Mouse (Mus musculus): ENCODE results near the gene Bcas3.

Bcas3 gene

DNA sequence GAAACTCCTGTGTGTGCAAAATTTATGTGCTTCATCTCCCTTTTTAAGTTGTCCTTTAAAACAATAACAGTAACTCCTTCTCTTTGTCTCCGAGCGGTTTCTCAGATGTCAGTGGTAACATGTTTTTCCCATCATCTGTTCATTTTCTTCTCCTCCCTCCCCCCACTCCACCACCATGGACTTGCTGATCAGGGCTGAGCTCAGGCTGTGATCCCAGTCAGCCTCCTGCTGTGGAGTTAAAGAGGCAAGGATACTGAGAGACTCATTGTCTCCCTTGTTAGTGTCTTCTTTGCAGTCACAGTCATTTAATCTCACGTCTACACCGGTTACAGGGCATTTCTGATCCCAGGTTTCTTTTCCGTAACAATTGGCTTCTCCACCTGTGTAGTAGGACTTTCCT, 174.3 kb downstream of the Bcas3 start:
- in situ Hi-C loops (cut with MboI, MseI) = loop anchor here (10.0 kb wide), 1 partner anchor 298 kb away; no protein-coding TSS in a partner anchor

DNA sequence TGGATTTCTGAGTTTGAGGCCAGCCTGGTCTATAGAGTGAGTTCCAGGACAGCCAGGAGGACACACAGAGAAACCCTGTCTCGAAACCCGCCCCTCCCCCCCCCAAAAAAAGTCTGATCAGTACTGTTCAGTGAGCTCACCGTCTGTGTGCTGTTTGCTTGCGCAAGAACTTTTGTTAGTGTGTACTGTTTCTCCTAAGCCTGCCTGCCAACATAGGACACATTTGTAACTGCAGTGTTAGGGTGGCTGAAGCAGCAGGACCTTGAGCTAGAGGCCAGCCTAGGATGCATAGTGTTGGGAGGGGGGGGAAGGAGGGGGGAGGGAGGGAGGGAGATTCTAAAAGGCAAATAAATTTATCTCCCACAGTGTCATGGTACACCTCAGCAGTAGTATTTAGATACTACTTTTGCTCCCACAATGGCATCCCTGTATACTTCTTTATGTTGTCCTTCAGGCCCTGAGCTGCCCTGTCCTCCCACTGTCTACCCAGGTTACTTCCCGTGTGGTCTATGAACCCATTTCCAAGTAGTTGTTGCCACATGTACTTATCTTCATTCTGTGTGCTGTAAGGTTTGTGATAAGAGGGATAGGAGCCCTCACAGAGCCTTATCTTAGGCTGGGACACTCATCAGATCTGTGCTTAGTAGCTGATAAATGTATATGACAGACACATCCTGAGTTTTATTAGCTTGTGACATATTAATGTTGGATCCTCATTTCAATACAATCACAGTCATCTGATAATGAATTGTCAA, 176.7 kb downstream of the Bcas3 start:
- in situ Hi-C loops (cut with MboI, MseI) = loop anchor here (10.0 kb wide), 1 partner anchor 295 kb away; no protein-coding TSS in a partner anchor

DNA sequence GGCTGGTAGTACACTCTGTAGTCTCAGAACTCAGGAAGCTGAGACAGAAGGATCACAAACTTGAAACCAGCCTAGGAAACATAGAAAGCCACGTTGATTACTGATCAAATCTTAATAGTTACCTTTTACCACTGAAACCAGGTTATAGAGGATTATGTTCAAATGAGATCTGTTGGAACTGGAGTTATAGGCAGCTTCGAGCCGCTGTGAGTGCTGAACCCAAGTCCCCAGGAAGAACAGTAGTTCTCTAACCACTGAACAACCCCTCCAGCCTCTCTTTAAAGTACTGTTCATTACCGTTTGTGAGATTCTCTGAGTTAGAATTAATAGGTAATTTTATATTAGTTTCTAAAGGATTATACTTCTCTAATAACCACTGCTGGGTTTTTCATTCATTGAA, 188.0 kb downstream of the Bcas3 start:
- in situ Hi-C loops (cut with MboI, MseI) = loop anchor here (10.0 kb wide), 1 partner anchor 1784 kb away; no protein-coding TSS in a partner anchor

DNA sequence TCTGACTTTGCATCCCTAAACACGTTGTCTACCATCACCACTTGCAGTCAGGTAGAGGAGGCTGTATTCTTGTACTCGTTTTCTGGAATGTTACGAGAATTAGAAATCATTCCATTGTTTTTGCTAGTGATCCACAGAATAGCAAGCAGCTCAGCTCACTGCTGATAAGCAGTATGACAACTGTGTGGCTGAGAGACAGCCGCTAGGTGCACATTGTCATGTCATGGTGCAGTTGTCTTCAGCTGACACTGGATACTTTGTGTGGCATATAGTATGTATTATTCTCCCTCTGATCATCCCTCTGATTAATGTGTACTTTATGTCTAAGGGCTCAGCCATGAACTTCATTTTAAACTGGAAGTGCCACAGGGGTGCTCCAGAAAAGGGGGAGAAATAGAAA, 190.3 kb downstream of the Bcas3 start:
- in situ Hi-C loops (cut with MboI, MseI) = loop anchor here (10.0 kb wide), 1 partner anchor 1781 kb away; no protein-coding TSS in a partner anchor

- in situ Hi-C loops (cut with MboI, MseI) = loop anchor here (10.0 kb wide), 1 partner anchor 1779 kb away; no protein-coding TSS in a partner anchor
Observed at GRCm38 (mm10) chr11:85545602-85546001, 192.6 kb downstream of the Bcas3 start.

- in situ Hi-C loops (cut with MboI, MseI) = loop anchor here (10.0 kb wide), 1 partner anchor 1777 kb away; no protein-coding TSS in a partner anchor
Observed at GRCm38 (mm10) chr11:85547966-85548365, 195.0 kb downstream of the Bcas3 start.

DNA sequence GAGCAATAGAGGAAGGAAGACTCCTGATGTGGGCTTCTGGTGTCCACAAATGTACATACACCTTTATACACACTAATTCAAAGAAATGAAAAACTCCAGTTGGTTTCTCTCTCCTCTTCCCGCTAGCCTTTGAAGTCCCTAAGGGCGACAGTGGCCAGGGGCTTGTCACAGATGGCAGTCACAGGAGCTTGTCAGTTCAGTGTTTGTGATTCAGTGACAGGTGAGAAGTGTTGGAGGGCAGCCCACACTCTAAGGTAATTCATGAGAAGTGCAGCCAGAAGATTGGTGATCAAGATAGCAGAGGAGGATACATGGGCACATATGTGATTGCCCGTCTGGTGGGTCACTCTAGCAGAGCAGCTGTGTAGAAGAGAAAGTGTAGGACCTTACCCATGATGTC, 196.7 kb downstream of the Bcas3 start:
- in situ Hi-C loops (cut with MboI, MseI) = loop anchor here (10.0 kb wide), 1 partner anchor 1775 kb away; no protein-coding TSS in a partner anchor

DNA sequence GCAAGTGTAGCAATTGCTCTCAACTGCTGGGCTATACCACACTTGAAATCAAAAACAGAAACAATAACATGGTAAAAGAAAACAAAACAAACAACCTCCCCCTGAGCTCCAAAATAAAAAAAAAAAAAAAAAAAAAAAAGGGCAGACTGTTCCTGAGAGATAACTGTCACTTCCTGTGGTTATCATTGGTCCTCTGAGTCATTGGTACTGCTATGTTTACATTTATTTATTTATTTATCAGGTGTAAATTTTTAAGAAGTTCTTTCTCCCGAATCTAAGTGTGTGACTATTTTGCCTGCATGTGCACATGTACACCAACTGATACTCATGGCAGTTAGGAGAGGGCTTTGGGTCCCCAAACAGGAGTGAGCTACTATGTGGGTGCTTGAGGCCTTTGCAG, 202.1 kb downstream of the Bcas3 start:
- in situ Hi-C loops (cut with MboI, MseI) = no loop called here

DNA sequence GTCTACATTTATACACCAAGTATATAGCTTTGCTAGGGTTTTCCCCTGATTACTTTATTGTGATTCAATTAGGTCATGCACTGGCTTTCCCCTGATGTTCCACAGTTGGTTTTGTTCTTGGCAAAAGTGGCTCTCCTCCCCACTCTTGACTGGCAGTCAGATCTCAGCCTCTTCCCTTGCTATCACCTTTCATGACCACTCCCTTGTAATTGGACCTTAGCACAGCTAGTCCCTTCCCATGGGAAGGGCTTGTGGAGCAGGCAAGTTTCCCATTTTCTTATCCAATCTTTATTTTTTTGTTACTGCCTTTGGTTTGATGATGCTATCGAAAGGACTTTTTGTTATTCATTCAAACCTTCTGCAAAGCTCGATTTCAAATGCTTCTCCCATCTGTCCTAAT, 202.8 kb downstream of the Bcas3 start:
- in situ Hi-C loops (cut with MboI, MseI) = no loop called here

DNA sequence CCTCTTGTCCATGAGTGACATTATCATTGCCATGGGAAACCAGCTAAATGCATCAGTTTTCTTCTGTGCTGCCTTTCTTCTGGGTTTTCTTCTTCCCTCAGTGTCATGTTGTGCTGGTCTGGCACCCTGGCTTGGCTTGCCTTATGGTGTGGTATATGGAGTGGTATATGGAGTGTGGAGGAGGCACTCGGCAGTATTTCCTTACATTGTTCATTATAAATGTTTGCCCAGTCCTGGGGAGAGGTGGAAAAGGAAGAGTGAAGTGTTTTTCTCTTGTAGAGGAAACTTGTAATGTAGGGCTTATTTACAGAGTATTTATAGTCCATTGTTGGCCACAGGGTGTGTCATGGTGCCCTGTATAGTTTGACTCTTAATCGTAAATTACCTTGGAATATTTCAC, 212.1 kb downstream of the Bcas3 start:
- in situ Hi-C loops (cut with MboI, MseI) = no loop called here

DNA sequence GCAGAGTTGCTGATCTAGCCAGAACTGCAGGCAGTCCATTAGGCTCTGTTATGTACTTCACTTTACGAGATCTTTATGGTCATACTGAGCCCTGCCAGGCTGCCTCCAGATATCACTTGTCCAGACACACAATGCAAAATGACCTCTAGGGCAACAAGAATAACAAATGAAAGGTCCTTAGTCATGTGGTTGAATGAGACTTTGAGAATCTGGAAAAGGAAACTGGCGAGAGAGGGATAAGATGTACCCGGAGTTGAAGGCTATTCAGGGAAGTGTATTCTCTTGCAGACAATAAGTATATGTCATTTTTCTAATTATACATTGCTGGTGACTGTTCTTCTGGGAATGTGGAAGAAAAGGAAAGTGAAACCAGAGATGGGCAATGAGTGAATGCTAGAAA, 218.1 kb downstream of the Bcas3 start:
- in situ Hi-C loops (cut with MboI, MseI) = no loop called here

DNA sequence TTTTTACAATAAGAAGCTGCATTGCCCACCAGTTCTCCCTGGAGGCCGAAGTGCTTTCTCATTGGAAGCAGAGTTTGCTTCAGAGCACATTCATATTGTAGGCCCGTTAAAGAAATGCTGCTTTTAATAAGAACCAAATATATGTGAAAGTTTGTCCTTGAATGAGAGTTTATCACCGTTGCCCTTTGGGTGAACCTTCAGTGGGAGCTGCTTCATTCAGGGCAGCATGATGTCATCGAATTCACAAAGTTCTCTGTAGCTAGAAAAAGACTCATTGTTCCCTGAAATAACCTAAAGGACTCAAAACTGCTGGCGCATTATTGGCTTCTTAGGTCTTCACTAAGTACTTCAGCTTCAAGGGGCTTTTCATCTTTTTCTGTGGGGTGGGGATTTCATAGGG, 219.0 kb downstream of the Bcas3 start:
- in situ Hi-C loops (cut with MboI, MseI) = no loop called here

DNA sequence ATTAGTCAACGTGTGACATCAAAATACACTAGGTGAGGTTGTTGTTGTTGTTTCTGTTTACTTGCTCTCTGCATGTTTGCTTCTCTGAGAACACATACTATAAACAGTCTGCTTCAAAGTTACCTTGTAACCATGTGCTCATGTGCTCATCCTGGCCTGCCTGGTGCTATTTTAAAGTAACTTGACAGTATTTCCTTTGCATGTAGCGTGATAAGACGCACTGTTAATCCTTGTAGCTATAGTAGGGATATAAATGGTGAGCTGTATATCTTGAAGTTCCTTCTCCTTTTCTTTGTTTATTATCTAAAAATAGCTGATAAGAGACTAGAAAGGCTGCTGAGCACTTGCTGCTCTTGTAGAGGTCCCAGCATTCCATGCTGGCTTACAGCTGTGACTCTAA, 219.6 kb downstream of the Bcas3 start:
- in situ Hi-C loops (cut with MboI, MseI) = no loop called here

DNA sequence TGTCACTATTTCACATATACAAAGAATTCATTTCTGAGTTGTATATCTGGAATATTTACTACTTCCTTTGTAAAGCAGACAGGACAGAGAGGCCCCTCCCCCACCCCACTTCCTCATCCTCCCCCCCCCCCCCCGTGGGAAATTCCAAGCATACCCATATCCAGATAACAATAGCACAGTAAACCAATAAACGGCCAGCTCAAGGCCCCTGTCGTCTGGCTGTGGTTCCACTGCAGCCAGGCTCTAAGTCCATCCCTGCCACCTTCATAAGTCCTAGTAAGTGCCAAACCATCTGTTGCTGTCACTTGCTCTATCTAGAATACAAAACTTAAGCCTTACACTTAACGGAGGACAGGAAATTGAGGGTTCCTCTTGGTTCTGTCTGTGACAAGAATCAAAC, 221.5 kb downstream of the Bcas3 start:
- in situ Hi-C loops (cut with MboI, MseI) = no loop called here

DNA sequence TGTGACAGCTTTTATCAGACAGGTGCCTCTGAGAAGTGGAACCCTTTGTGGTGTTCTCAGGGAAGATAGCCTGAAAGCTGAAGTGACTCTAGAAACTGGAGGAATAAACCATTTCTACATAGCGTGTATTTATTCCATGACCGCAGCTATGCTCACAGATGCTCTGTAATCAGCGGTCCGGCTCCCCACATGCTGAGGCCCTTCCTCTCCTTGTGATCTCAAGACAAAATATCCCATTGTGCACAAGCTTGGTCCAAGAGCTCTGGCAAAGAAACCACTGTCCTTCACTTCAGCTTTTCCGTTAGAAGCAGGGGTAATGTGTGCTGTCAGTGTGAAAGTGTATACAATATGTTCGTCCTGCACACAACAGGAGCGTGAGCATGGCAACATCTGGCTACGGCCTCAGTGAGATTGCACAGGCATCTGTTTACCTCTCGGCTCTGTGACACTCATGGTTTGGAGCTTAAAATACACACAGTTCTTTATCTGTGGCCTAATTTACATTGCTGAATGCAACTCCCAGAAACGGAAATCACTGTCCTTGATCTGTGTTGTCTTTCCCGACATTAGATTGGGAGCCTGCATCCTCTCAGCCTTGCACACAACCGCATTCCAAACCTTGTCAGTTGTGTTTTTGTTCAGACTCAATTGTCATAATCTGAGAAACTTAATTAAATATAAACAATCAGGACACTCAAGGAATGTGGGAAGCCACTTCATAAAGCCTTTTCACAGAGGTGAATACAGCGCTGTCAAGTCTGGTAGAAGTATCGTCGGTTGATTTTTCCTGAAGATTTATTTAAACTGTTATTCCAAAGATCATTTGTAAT, 225.1 kb downstream of the Bcas3 start:
- in situ Hi-C loops (cut with MboI, MseI) = no loop called here

DNA sequence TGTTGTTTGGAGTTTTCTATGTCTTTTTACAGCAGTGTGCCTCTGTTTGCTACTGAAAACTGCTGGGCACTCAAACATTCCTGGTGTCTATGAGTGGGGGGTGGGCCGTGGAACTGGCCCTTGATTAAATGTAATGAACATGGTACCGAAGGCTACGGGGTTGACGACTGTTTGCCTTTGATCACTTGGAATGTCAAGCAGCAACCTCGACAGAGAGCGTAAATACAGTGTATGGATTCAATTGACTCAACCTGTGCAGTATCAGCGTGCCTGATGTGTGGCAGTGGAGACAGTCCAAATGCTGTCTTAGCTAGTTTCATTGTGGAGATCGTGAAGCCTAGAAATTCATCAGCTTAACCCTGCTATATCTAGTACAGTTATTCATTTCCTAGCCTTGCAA, 231.1 kb downstream of the Bcas3 start:
- in situ Hi-C loops (cut with MboI, MseI) = no loop called here

- in situ Hi-C loops (cut with MboI, MseI) = no loop called here
Observed at GRCm38 (mm10) chr11:85593636-85594035, 240.7 kb downstream of the Bcas3 start.

- in situ Hi-C loops (cut with MboI, MseI) = no loop called here
Observed at GRCm38 (mm10) chr11:85599251-85599650, 246.3 kb downstream of the Bcas3 start.

- in situ Hi-C loops (cut with MboI, MseI) = no loop called here
Observed at GRCm38 (mm10) chr11:85603546-85604322, 250.8 kb downstream of the Bcas3 start.

DNA sequence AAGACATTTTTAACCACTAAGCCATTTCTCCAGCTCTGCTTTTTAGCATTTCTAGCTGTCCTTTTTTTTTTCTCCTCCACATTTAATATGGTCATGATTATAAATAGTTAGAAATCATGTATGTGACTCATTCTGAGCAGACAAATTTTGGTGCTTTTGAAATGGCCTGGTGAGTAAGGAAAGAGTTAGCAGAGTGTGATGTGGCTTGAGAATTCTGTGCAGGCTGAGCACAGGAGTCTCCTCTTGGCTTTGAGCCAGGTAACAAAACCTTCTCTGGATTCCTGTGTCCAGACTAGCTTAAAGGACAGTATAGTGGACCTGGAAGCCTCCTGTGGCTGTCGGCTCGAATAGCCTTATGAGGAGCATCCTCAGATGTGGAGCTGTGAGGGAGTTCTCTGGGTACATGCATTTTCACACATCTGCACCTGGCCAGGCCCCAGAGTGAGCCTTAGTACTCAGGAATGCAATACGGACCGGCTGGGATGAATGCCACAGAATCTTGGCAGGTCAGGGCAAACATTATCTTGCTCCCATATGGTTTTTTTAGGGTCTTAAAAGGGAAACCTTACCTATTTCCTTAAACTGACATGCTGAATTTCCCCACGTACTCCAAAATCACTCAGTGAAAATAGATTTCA, 256.5 kb downstream of the Bcas3 start:
- in situ Hi-C loops (cut with MboI, MseI) = no loop called here

DNA sequence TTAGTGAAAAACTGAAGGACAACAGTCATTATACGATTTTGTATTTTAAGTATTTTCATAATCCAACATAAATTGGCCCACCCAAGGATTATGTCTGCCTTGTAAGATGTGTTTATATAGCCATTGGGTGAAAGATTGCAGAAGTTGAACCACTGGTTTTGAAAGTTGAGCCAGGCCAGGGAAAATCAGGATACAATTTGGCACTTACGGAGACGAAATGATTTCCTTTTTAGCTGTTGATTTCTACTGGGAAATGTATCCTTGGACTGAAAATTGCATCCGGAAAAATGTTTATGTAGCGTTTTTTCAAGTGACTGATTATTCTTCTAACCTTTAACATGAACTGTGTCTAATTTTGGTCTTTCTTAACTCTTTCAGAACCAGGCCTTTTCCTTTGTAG, 260.1 kb downstream of the Bcas3 start:
- in situ Hi-C loops (cut with MboI, MseI) = no loop called here

Data from T-helper 2 cell (primary cell).